Mouse (Mus musculus) myocyte (in vitro differentiated cells): Measurements from ENCODE around the gene Ifitm5. TPM values are rescaled to one million over a fixed set of nuclear protein-coding genes. Genes with fewer than 3 reads are reported as not detected.

ENCODE experiments used
- H3K27me3 ChIP-seq: one replicate; pipeline ENCODE4 v1.6.1; 2011; ENCODE audit not compliant: control insufficient read depth, insufficient read depth, insufficient read length
- H3K36me3 ChIP-seq: one replicate; pipeline ENCODE4 v1.6.1; 2011; ENCODE audit not compliant: control insufficient read depth, insufficient read depth
- H3K4me2 ChIP-seq: one replicate; pipeline ENCODE4 v1.6.1; 2011; ENCODE audit warnings: low read depth, control low read depth
- H3K4me3 ChIP-seq: one replicate; pipeline ENCODE4 v1.5.1; 2011; ENCODE audit warnings: mild to moderate bottlenecking, control low read depth, moderate library complexity
- H3K79me2 ChIP-seq: one replicate; pipeline ENCODE4 v1.6.1; 2011; ENCODE audit not compliant: control insufficient read depth, insufficient read depth
- H3ac ChIP-seq: one replicate; pipeline ENCODE4 v1.6.1; 2011; ENCODE audit not compliant: control insufficient read depth, insufficient read length
- CEBPB ChIP-seq: IDR thresholded peaks from 2 replicates; pipeline ENCODE4 v1.6.1; 2011; ENCODE audit warnings: mild to moderate bottlenecking, moderate library complexity; ENCODE audit not compliant: poor library complexity, insufficient read depth, severe bottlenecking
- E2F4 ChIP-seq: IDR thresholded peaks from one replicate; pipeline ENCODE4 v1.6.1; 2011; ENCODE audit warnings: mild to moderate bottlenecking, control low read depth, moderate library complexity; ENCODE audit not compliant: insufficient read depth
- MAX ChIP-seq: IDR thresholded peaks from one replicate; pipeline ENCODE4 v1.6.1; 2011; ENCODE audit warnings: low read depth, mild to moderate bottlenecking, control low read depth
- MYOD1 ChIP-seq, 3 experiments: IDR thresholded peaks; one replicate each; pipeline ENCODE4 v1.6.1; 2011; ENCODE audit warnings: control low read depth in 2 of 3, low read depth in 2 of 3, mild to moderate bottlenecking in 2 of 3, moderate library complexity in 1 of 3; ENCODE audit not compliant: insufficient read length in 2 of 3, control insufficient read depth in 1 of 3
- MYOG ChIP-seq, 3 experiments: IDR thresholded peaks; one replicate each; pipeline ENCODE4 v1.6.1; 2011; ENCODE audit warnings: control low read depth in 2 of 3, low read depth in 2 of 3, mild to moderate bottlenecking in 2 of 3; ENCODE audit not compliant: insufficient read length in 2 of 3, control insufficient read depth in 1 of 3, insufficient read depth in 1 of 3
- POLR2A ChIP-seq: IDR thresholded peaks from one replicate; pipeline ENCODE4 v1.6.1; 2011; ENCODE audit warnings: low read depth, mild to moderate bottlenecking, control low read depth, moderate library complexity; ENCODE audit not compliant: insufficient read length
- POLR2AphosphoS2 ChIP-seq: IDR thresholded peaks from one replicate; pipeline ENCODE4 v1.6.1; 2011; ENCODE audit warnings: low read depth, control low read depth; ENCODE audit not compliant: insufficient read length
- REST ChIP-seq: IDR thresholded peaks from one replicate; pipeline ENCODE4 v1.6.1; 2011; ENCODE audit warnings: mild to moderate bottlenecking, control low read depth, moderate library complexity; ENCODE audit not compliant: insufficient read depth, insufficient read length
- SRF ChIP-seq: IDR thresholded peaks from one replicate; pipeline ENCODE4 v1.6.1; 2011; ENCODE audit warnings: low read depth; ENCODE audit not compliant: control insufficient read depth, insufficient read length
- TCF12 ChIP-seq: IDR thresholded peaks from one replicate; pipeline ENCODE4 v1.6.1; 2011; ENCODE audit warnings: mild to moderate bottlenecking, control low read depth; ENCODE audit not compliant: poor library complexity, insufficient read depth, severe bottlenecking
- TCF3 ChIP-seq: IDR thresholded peaks from one replicate; pipeline ENCODE4 v1.6.1; 2011; ENCODE audit warnings: low read depth, control low read depth; ENCODE audit not compliant: insufficient read length
- USF1 ChIP-seq: IDR thresholded peaks from one replicate; pipeline ENCODE4 v1.6.1; 2011; ENCODE audit warnings: low read depth, mild to moderate bottlenecking, control low read depth, moderate library complexity
- polyA plus RNA-seq: library from polyadenylated mRNA; unstranded; fragments of >200 nt; fragmentation: generic; extraction: Trizol; gene quantifications from one replicate; pipeline ENCODE4 v1.2.1, GENCODE M21; 2012; ENCODE audit warnings: missing spikeins

Gene Ifitm5
- polyA plus RNA-seq, 1 experiment, result 0.47 TPM

DNA sequence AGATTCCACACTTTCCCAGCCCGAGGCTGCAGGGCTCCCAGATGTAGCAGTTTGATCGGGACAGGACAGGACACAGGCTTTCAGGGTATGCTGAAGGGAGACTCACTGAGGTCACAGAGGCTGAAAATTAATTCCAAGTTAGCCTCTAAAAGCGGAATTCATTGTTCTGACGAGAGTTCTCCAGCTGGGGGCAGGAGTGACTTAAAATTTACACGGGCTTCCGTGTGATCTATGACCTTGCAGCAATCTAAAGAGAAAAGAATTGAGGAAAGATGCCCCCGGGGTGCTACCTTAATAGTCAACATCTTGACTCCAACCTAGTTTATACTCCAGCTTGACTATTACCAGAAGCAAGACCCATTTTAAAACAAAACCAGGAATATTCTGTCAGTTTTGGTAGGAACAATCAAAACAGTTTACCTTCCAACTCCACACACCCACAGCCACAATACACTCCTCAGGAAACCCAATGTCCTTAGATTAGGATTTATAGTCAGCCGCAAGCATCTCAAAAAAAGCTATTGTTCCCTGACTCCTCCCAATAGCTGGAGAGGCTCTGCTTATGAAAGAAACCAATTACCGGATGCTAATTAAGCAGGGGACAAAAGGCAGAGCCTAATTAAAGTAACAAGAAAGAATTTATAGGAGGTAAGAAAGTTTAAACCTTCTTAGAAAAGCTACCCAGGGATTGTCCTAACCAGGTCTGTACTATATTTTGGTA lies 9.2 kb upstream of the Ifitm5 start:
- no peaks in the 10 kb centered on the region for H3K36me3 ChIP-seq
- no peak overlapping the region for H3ac ChIP-seq
- no peak for TF ChIP-seq TCF3
- no peaks in the 10 kb centered on the region for H3K27me3 ChIP-seq
- H3K79me2 ChIP-seq, result peaks cover 13% of the 10 kb centered on the region
- no peak overlapping the region for H3K4me2 ChIP-seq
- H3K4me3 ChIP-seq, result no peak overlapping the region

DNA sequence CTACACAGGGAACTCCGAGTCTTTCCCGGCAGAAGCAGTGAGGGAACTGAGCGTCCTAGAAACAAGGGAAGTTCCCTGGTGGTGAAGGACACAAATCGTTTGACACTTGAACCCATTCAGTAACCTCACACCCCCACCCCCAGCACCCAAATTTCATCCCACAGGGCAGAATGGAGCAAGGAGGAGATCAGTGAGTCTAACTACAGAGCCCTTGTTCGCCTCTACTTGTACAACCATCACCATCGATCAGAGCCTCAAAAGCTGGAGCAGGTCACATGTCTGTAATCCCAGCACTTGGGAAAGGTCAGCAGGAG lies 6.4 kb upstream of the Ifitm5 start:
- H3K36me3 ChIP-seq, result peaks cover 3% of the 10 kb centered on the region
- peak overlapping the region; percentile 90 for H3K4me3 ChIP-seq
- no peak overlapping the region for H3ac ChIP-seq
- H3K27me3 ChIP-seq, result no peaks in the 10 kb centered on the region
- peak overlapping the region; percentile 76 for H3K4me2 ChIP-seq
- no peak for TF ChIP-seq TCF12
- TF ChIP-seq CEBPB, result no peak
- no peak for TF ChIP-seq POLR2AphosphoS2
- TF ChIP-seq TCF3, result no peak
- peaks cover 35% of the 10 kb centered on the region for H3K79me2 ChIP-seq

DNA sequence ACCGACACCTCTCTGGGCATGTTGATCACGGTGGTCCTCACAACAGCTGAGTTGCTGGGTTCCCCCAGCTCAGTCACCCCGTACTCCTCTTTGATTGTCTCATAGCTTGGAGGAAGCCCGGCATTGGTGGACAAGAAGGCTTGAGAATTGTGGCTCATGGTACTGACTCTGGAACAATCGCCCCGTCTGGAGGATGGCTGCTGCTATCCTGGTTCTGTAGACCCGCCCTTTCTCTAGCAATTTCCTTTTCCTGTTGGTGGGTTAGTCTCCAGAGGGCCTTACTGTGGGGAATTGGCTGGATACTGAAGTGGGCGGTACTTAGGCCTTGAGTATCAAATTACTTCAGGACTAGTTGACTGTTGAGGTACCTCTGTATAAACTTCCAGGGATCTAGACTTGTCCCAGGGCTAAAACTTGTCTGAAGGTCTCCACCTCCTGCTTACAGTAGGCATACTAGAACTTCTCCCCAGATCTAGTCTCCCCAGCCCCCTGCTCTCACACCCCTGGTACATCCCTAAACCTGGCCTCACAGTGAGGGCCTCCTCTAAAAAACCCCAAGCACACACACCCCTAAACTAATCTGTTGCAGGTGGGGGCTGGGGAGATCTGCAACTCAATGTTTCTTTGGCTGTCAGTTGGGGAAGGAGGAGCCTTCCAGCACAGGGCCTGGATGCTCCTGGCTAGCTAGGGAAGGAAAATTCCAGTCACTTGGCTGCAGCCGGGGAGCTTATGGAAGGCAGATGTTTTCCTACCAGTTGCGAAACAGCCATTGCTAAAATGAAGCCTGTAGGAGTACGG lies 5.9 kb upstream of the Ifitm5 start, which contains the start of the genes Gm45717 and Ifitm2:
Gm45717 (minus strand) TSS at position 180 of the 798 bp plus-strand sequence.
Ifitm2 (minus strand) TSS at position 230 of the 798 bp plus-strand sequence.
- Histone ChIP-seq H3K4me3 (peak within 1 kb of the TSS; percentile 90), H3K27me3 (no peaks in the 10 kb centered on the region), H3K36me3 (peaks cover 3% of the 10 kb centered on the region), H3K4me2 (peak within 1 kb of the TSS; percentile 76), H3K79me2 (peaks cover 35% of the 10 kb centered on the region), H3ac (peak within 1 kb of the TSS; percentile 16)
- TF ChIP-seq POLR2A (peak; percentile 68), REST (no peak), USF1 (no peak), TCF12 (no peak), MYOG (IDR thresholded peaks at IDR 0.05; ENCODE audit: control insufficient read depth in 1 of 3, insufficient read depth in 1 of 3, insufficient read length in 2 of 3, low read depth in 2 of 3) (no peak), MAX (no peak), TCF3 (no peak), CEBPB (peak; percentile 89), SRF (no peak), E2F4 (no peak), MYOD1 (IDR thresholded peaks at IDR 0.05; ENCODE audit: control insufficient read depth in 1 of 3, insufficient read length in 2 of 3, low read depth in 2 of 3) (no peak), POLR2AphosphoS2 (peak; percentile 79)

DNA sequence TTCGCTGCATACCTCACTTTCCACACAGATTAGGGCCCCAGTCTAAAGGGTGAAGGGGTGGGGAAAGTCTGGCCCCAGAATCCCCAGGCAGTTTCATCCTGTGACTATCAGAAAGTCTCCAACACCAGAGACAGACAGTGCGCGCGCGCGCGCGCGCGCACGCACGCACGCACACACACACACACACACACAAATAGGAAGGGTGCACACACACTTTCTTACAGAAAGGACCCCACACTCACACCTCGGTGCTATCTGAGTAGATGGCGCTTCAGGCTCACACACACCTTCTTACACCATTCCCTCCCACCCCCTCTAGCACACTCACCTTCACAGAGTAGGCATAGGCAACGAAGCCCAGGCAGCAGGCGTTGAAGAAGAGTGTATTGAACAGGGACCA lies 5.3 kb upstream of the Ifitm5 start:
- TF ChIP-seq REST (no peak), MYOD1 (IDR thresholded peaks at IDR 0.05; ENCODE audit: control insufficient read depth in 1 of 3, insufficient read length in 2 of 3, low read depth in 2 of 3) (no peak), USF1 (no peak), MYOG (IDR thresholded peaks at IDR 0.05; ENCODE audit: control insufficient read depth in 1 of 3, insufficient read depth in 1 of 3, insufficient read length in 2 of 3, low read depth in 2 of 3) (no peak), TCF12 (no peak), MAX (no peak), CEBPB (no peak), E2F4 (no peak), POLR2A (no peak), SRF (no peak), TCF3 (no peak), POLR2AphosphoS2 (no peak)
- peak overlapping the region; percentile 76 for H3K4me2 ChIP-seq
- peak overlapping the region; percentile 1 for H3ac ChIP-seq
- H3K36me3 ChIP-seq, result peaks cover 3% of the 10 kb centered on the region
- peak overlapping the region; percentile 90 for H3K4me3 ChIP-seq
- no peaks in the 10 kb centered on the region for H3K27me3 ChIP-seq
- H3K79me2 ChIP-seq, result peaks cover 35% of the 10 kb centered on the region

DNA sequence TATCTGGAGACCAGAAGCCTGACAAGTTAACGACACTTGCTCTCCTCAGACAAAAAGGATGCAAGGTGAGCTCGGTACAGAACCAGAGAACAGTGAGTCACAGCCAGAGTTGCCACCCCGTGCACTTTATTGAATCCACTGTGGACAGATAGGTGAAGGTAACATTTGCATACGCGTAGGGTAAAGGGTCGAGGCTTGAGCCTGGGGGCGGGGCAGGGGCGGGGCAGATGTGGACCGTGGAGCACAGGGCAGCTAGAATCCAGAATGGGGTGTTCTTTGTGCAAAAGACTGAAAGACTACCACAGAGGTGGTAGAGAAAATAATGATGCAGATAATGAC lies 4.6 kb upstream of the Ifitm5 start:
- peak overlapping the region; percentile 76 for H3K4me2 ChIP-seq
- TF ChIP-seq MYOD1 (IDR thresholded peaks at IDR 0.05; ENCODE audit: control insufficient read depth in 1 of 3, insufficient read length in 2 of 3, low read depth in 2 of 3) (no peak), TCF3 (no peak), SRF (no peak), POLR2AphosphoS2 (no peak), MAX (no peak), E2F4 (no peak)
- H3K4me3 ChIP-seq, result peak overlapping the region; percentile 90
- H3K36me3 ChIP-seq, result peaks cover 3% of the 10 kb centered on the region
- peak overlapping the region; percentile 16 for H3ac ChIP-seq
- H3K79me2 ChIP-seq, result peaks cover 35% of the 10 kb centered on the region
- no peaks in the 10 kb centered on the region for H3K27me3 ChIP-seq
